Mouse (Mus musculus): Measurements from ENCODE around the gene Agpat2.

Agpat2 gene

GRCm38 (mm10) chr2:26625419-26625818, 21.2 kb upstream of the Agpat2 start:
- no peak for DNase-seq

GRCm38 (mm10) chr2:26622984-26623383, 18.8 kb upstream of the Agpat2 start:
- no peak for DNase-seq

GRCm38 (mm10) chr2:26621246-26621645, 17.0 kb upstream of the Agpat2 start:
- DNase-seq = no peak

- no peak for DNase-seq
Observed at GRCm38 (mm10) chr2:26617928-26618327, 13.7 kb upstream of the Agpat2 start.

GRCm38 (mm10) chr2:26617331-26617730, 13.1 kb upstream of the Agpat2 start:
- no peak for DNase-seq

- DNase-seq = no peak
Observed at GRCm38 (mm10) chr2:26615459-26616124, 11.4 kb upstream of the Agpat2 start.

- DNase-seq = no peak
Observed at GRCm38 (mm10) chr2:26614903-26615302, 10.7 kb upstream of the Agpat2 start.

- DNase-seq = no peak
Observed at GRCm38 (mm10) chr2:26611896-26612295, 7.7 kb upstream of the Agpat2 start.

GRCm38 (mm10) chr2:26611054-26611453, 6.8 kb upstream of the Agpat2 start:
- DNase-seq = no peak

GRCm38 (mm10) chr2:26610526-26610925, 6.3 kb upstream of the Agpat2 start:
- no peak for DNase-seq

- DNase-seq = no peak
Observed at GRCm38 (mm10) chr2:26609261-26609661, 5.0 kb upstream of the Agpat2 start.

GRCm38 (mm10) chr2:26608781-26609180, 4.6 kb upstream of the Agpat2 start:
- DNase-seq = no peak

GRCm38 (mm10) chr2:26607056-26607910, 3.1 kb upstream of the Agpat2 start:
- no peak for DNase-seq

GRCm38 (mm10) chr2:26606579-26606978, 2.4 kb upstream of the Agpat2 start:
- no peak for DNase-seq

- DNase-seq = no peak
Observed at GRCm38 (mm10) chr2:26605331-26605730, 1.1 kb upstream of the Agpat2 start.

- DNase-seq = no peak
Observed at GRCm38 (mm10) chr2:26603159-26603558, 1.1 kb downstream of the Agpat2 start.

- DNase-seq = no peak
Observed at GRCm38 (mm10) chr2:26602631-26603030, 1.6 kb downstream of the Agpat2 start.

GRCm38 (mm10) chr2:26601595-26601994, 2.6 kb downstream of the Agpat2 start:
- no peak for DNase-seq

GRCm38 (mm10) chr2:26600664-26601063, 3.6 kb downstream of the Agpat2 start:
- DNase-seq = no peak

GRCm38 (mm10) chr2:26599965-26600364, 4.3 kb downstream of the Agpat2 start:
- no peak for DNase-seq

- DNase-seq = no peak
Observed at GRCm38 (mm10) chr2:26598462-26598861, 5.8 kb downstream of the Agpat2 start.

- DNase-seq = no peak
Observed at GRCm38 (mm10) chr2:26597810-26598209, 6.4 kb downstream of the Agpat2 start.

- peak; percentile 3 for DNase-seq
Observed at GRCm38 (mm10) chr2:26596898-26597297, 7.3 kb downstream of the Agpat2 start.

- peak; percentile 4 for DNase-seq
Observed at GRCm38 (mm10) chr2:26595725-26596435, 8.3 kb downstream of the Agpat2 start.
